Mouse (Mus musculus): ENCODE measurements at regions not wholly inside any gene's neighbourhood (a gene's known extent, or its start where the extent isn't known, plus 50 kb on each side); places are given as distances from the start of the nearest gene placed in this dataset.
A peak's percentile ranks its signal among the peaks of the same experiment; 100 is the strongest.

GRCm38 (mm10) chr13:38878718-38879669 lies 81.7 kb downstream of the Slc35b3 start:
- peak; percentile 14 for DNase-seq

DNA sequence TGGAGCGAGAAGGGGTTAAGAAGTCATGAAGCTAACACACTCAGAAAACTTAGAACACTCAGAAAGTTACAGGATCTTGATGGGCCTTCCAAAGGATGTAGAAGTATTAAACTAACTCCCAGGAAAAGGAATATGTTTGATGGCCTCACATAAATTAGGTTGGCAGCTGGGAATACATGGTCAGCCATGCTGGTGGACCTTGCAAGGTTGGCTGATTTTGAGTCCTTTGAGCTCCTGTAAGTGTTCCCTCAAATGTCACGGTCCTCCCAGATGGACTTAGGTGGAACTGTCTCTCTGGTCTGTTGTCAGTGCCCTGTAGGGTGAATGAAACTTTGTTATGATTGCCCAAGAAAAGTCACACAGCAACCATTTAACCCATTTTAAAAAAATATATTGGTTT lies 84.8 kb downstream of the Slc35b3 start:
- no peak for DNase-seq

DNA sequence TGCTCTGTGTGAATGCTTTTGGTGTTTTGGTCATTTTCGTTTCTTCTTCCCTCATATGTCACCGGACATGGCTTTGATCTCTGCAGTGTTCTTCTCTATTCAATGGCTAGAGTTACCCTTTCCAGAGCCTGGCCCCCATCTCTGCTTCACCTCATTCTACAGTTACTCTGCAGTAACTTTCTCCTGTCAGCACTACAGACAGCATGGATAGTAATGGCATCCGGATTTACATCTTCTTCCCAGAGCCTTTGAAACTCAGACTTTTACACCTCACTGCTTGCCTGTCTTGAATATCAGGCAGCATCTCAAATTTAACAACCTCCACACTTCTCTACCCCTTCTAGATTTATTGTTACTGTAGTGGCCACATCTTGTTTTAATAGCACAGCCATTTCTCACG lies 96.7 kb downstream of the Slc35b3 start:
- DNase-seq = no peak

GRCm38 (mm10) chr13:38855742-38856141 lies 104.9 kb downstream of the Slc35b3 start:
- DNase-seq = no peak

DNA sequence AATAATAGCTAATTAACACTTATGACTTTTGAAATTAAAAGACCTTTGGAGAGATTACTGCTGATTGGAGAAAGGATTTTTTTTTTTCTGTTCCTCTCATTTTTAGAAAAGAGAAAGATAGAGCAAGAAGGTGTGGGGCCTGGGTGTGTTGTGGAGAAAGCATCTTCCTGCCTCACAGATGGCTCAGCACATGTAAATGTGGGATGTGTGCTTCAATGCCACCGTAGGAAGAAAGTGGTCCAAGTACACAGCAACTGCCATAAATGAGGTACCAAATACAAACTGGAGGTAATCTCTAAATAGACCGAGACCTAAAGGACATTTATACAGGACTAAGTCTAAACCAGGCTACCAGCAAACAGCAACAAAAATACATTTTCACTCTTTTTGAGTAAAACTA lies 105.7 kb downstream of the Slc35b3 start:
- DNase-seq = no peak

- no peak for DNase-seq
These were observed 107.8 kb downstream of the Slc35b3 start for GRCm38 (mm10) chr13:38852868-38853267.

DNA sequence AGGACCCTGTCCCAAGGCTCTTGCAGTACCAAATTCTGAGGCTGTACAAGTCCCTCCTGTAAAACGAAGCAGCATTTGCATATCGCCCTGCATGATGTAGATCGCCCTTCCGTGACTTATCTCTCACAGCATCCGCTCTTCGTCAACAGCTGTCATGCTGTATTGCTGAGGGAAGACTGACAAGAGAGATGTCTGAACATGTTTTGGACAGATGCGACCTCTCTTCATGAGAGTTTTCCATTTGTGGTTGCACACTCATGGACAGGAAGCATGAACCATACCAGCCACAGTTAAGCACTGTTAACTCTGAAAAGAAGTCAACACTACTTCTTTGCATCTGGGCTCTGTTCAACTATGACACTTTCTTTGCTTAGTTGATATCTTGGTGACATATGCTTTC lies 108.9 kb downstream of the Slc35b3 start:
- DNase-seq = no peak

DNA sequence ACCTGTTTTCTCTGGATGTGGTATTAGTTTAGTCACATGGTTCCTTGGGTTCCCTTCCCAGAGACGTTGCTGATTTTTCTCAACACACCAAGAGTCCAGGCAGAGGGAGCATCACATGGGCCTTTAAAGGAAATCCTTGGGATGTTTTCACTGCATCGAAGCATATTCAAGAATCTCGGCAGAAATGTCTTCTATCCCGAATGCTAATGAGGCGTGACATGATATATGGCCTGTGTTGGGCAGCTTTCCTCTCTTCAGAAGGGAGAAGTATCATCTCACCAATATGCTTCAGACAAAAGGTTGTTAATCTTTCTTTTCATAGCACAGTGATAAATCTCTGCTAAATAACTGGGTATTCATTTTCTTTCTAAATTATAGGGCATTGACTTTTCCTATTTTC lies 122.4 kb downstream of the Slc35b3 start:
- no peak for DNase-seq

DNA sequence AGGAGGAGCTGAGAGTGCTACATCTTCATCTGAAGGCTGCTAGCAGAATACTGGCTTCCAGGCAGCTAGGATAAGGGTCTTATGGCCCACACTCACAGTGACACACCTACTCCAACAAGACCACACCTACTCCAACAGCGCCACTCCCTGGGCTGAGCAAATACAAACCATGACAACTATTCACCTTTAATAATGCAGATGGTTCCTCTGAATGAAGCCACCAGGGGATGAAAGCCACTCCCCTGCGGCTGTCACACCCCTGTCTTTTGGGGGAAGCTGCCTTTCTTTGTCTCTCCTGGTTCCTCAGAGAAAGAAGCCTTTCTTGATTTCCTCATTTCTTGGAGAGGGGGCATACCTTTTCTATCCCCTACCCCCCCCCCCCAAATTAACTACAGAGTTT lies 135.0 kb downstream of the Slc35b3 start:
- no peak for DNase-seq

DNA sequence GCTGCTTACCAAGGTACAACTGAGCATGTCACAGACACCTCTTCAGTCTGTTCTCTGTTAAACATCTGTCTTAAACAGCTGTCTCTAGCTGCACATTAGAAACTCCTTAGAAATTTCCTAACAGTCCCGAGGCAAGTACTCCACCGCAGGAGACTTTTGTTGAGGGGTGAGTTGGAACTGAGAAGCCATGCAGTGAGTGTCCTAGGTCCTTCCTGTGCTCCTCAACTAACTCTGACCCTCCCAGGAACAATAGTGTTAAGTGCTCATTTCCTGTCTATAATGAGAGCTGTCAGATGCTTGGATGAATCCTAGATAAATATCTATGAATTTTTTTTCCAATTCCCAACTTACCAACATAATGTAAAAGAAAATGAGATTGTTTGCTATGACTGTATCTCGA lies 141.1 kb downstream of the Slc35b3 start:
- no peak for DNase-seq

GRCm38 (mm10) chr13:38818781-38819180 lies 141.9 kb downstream of the Slc35b3 start:
- no peak for DNase-seq

- DNase-seq = no peak
These were observed 144.4 kb downstream of the Slc35b3 start for GRCm38 (mm10) chr13:38816296-38816695.

- DNase-seq = no peak
These were observed 145.5 kb downstream of the Slc35b3 start for GRCm38 (mm10) chr13:38815002-38815707.

GRCm38 (mm10) chr13:38798514-38798913 lies 139.7 kb upstream of the Eef1e1 start:
- DNase-seq = no peak

GRCm38 (mm10) chr13:38793456-38793855 lies 134.6 kb upstream of the Eef1e1 start:
- DNase-seq = no peak

GRCm38 (mm10) chr13:38780630-38781010 lies 121.8 kb upstream of the Eef1e1 start:
- DNase-seq = no peak

DNA sequence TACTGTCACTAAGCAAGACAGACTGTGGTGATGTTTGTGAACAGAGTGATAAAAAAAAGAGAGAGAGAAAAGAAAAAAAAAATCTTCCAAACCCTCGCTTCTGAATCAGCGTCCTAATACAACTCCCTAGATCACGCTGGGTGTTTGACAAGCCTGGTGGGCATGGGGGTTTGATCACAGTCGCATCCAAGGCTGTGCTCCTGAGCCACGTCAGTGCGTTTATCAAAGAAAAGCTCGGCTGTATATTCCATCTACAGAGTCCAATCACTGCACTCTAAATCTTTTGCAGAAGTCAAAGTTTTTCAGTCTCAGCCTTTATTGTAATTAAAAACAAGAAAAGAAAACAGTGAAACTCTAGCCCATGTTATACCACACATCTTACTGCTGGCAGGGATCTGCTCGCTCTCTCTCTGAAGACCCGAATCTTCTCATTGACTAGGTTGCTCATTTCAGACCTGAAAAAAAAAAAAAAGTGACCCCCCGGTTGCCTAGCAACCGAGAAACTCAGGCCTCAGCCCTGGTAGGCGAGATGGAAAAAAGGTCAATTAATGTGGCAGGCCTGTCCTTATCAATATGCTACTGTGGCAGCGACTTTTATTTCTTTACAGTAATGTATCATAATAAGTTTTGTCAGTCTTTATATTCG lies 121.2 kb upstream of the Eef1e1 start:
- DNase-seq = no peak

DNA sequence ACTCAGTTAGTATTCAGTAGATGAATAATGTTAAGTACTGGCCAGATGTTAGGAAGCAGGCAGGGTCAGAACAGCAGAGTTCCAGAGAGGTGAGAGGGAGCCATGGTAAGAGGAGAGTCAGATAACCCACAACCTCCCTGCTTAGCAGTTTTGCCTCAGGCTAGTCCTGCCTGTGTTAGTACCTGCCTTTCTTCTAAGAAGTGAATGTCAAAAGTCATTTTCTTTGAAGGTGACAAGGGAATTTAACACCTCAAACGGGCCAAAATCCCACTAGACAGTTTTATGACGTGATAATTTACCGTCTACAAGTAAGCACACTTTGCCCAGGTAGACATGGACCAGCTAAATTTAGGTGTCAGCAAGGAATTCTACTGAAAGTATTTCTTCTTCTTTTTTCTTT lies 117.7 kb upstream of the Eef1e1 start:
- DNase-seq = no peak

- DNase-seq = no peak
These were observed 114.1 kb upstream of the Eef1e1 start for GRCm38 (mm10) chr13:38772996-38773395.

DNA sequence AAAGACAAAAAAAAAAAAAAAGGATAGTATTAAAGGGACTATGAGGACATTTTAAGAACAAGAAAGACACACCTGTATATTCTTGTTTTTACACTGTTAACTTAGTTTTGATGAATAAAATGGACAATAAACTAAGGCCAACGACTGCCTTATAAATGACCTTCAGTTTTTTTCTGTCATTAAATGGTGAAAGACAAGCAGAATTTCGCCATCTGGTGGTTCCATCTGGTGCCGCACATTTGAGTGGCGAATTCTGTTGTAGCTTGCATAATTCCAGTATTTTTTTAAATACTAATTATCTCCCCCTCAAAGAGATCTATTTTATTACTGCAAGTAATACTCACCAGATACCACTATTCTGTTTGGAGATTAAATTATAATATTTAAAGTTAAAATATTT lies 107.3 kb upstream of the Eef1e1 start:
- DNase-seq = no peak

DNA sequence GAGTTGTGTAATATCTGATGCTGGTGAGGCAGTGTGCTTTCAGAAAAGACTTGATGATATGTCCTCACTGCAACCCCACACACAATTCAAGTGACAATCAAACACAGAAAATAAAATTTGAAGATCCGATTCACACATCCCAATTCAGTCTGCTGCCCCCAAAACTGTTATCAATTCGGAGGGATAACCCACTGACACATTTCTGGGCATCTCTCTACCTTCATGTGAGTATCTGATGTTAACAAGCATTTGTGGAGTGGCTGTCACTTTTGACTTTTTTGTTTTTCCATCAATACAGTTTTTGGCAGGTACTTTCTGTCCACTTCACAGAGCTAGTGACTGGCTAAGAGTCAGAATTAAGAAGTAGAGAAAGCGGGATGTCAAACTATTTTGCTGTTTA lies 101.4 kb upstream of the Eef1e1 start:
- DNase-seq = no peak

DNA sequence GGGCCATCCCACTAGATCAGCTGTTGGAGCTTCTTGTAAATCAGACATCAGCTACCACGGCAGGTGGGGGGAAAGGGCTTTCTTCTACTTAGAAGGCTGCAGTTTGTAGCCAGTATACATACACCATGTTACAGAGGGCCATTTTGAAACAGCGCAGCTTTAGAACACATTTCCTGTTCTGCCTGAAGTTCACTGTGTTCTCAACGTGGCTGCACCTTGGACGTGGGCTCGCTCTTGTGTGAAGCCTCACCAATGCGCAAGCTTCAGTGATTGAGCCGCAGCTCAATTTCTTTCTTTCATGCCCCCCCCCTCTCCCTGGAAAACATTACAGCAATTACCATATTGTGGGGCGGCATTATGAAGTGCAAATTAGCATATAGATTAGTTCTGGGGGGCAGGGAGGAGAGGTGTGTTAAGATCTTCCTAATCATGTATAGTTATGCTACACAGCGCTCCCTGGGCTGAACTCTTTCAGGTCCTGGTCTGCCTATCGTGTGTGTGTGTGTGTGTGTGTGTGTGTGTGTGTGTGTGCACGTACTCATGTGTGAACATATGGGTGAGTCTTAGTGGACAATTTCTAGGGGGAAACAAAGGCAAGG lies 97.9 kb upstream of the Eef1e1 start:
- DNase-seq = no peak

GRCm38 (mm10) chr13:38753722-38754121 lies 94.9 kb upstream of the Eef1e1 start:
- DNase-seq = no peak

Measured in right cerebral cortex, postnatal 14 days (tissue).